Mouse (Mus musculus) ES-Bruce4 (cell line): ENCODE measurements at regions not wholly inside any gene's neighbourhood (a gene's known extent, or its start where the extent isn't known, plus 50 kb on each side); places are given as distances from the start of the nearest gene placed in this dataset.

Experiments
- H3K27ac ChIP-seq: 2 replicates; pipeline ENCODE4 v1.5.1; 2012; ENCODE audit warnings: low read length, inconsistent platforms; ENCODE audit not compliant: insufficient read depth
- H3K27me3 ChIP-seq: 2 replicates; pipeline ENCODE4 v1.6.1; 2012; ENCODE audit warnings: mild to moderate bottlenecking, low read length, inconsistent platforms; ENCODE audit not compliant: control insufficient read depth, poor library complexity, insufficient read depth, severe bottlenecking
- H3K36me3 ChIP-seq: 2 replicates; pipeline ENCODE4 v1.6.1; 2012; ENCODE audit warnings: inconsistent platforms, mild to moderate bottlenecking, low read length, moderate library complexity; ENCODE audit not compliant: control insufficient read depth, poor library complexity, insufficient read depth, severe bottlenecking
- H3K4me1 ChIP-seq: one replicate; pipeline ENCODE4 v1.8.1; 2011; ENCODE audit warnings: low read length; ENCODE audit not compliant: control insufficient read depth, insufficient read depth
- H3K4me3 ChIP-seq: 2 replicates; pipeline ENCODE4 v1.5.1; 2011; ENCODE audit warnings: low read depth, mild to moderate bottlenecking, low read length
- H3K9ac ChIP-seq: 2 replicates; pipeline ENCODE4 v1.6.1; 2012; ENCODE audit warnings: low read depth, mild to moderate bottlenecking, inconsistent platforms; ENCODE audit not compliant: poor library complexity, severe bottlenecking
- H3K9me3 ChIP-seq: replicated peaks from 2 replicates; pipeline ENCODE4 v1.6.1; 2012; ENCODE audit warnings: mild to moderate bottlenecking, low read length, inconsistent platforms; ENCODE audit not compliant: control insufficient read depth, poor library complexity, insufficient read depth, severe bottlenecking
- CTCF ChIP-seq: IDR thresholded peaks from one replicate; pipeline ENCODE4 v1.8.1; 2011; ENCODE audit warnings: low read depth, low read length
- EP300 ChIP-seq: IDR thresholded peaks from 2 replicates; pipeline ENCODE4 v1.6.1; 2011; ENCODE audit warnings: low read depth, low read length; ENCODE audit not compliant: insufficient read depth
- POLR2A ChIP-seq: IDR thresholded peaks from one replicate; pipeline ENCODE4 v1.8.1; 2011; ENCODE audit warnings: low read length; ENCODE audit not compliant: insufficient read depth

DNA sequence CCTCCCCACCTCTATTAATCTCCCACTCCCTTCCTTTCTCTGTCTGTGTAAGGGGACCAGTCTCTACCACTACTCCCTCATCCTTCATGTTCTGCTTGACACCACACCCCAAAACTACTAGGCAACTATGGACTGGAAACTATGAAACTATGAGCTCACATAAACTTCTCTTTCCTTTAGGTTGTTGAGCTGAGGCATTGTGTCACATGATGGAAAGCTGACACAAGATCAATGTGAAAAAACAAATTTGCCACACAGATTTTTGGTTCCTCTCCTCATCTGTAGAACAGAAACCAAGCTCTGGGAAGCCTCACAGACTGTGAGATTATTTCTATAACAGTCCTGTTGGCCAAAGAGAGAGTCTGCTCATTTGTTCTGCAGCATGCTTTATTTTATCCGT, 528.7 kb upstream of the Nrp1 start:
- no peak for TF ChIP-seq EP300
- no peak for TF ChIP-seq POLR2A
- no peak for TF ChIP-seq CTCF
- no peaks in the 10 kb centered on the region for H3K4me1 ChIP-seq
- H3K4me3 ChIP-seq: no peak overlapping the region
- no peaks in the 10 kb centered on the region for H3K9me3 ChIP-seq
- no peaks in the 10 kb centered on the region for H3K36me3 ChIP-seq
- H3K27me3 ChIP-seq: no peaks in the 10 kb centered on the region; the same call in 1 of the 2 replicates
- no peak overlapping the region for H3K27ac ChIP-seq
- no peak overlapping the region for H3K9ac ChIP-seq

GRCm38 (mm10) chr8:127834006-127834405, 524.4 kb upstream of the Nrp1 start:
- H3K4me1 ChIP-seq: no peaks in the 10 kb centered on the region
- no peak overlapping the region for H3K4me3 ChIP-seq
- no peak for TF ChIP-seq CTCF
- TF ChIP-seq POLR2A: no peak
- H3K36me3 ChIP-seq: no peaks in the 10 kb centered on the region
- H3K27ac ChIP-seq: no peak overlapping the region
- H3K9me3 ChIP-seq: no peaks in the 10 kb centered on the region
- no peaks in the 10 kb centered on the region; the same call in 1 of the 2 replicates for H3K27me3 ChIP-seq
- no peak overlapping the region for H3K9ac ChIP-seq

DNA sequence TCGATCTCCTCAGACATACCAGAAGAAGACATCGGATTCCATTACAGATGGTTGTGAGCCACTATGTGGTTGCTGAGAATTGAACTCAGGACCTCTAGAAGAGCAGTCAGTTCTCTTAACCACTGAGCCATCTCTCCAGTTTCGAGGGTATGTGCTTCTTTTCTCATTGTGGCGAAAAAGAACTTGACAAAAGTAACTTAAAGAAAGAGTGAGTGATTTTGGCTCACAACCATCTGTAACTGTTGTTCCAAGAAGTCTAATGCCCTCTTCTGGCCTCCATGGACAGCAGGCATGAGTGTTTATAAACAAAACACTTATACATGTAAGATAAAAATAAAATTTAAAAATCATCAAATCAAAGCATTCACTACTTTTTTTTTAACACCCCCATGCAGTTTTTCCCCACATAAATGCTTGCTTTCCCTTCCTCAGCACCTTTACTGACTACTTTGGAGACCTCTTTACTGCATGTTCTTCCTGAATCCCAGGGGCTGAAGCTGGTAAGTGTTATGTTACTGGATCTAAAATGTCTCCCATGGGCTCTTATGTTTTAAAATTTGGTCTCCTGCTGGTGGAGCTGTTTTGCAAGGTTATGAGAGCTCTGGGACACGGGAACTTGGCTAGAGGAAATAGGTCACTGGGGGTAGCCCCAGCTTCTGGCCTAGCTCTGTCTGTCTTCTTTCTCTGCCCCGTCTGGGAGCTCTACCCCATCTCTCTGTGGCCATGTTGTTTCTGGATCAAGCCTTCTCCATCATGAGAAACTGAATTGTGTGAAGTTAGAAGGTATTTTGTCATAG, 521.8 kb upstream of the Nrp1 start:
- Histone ChIP-seq H3K27ac (no peak overlapping the region), H3K36me3 (no peaks in the 10 kb centered on the region), H3K4me1 (no peaks in the 10 kb centered on the region), H3K4me3 (no peak overlapping the region), H3K9ac (no peak overlapping the region), H3K27me3 (no peaks in the 10 kb centered on the region), H3K9me3 (no peaks in the 10 kb centered on the region)
- TF ChIP-seq EP300 (no peak), CTCF (no peak), POLR2A (no peak)

GRCm38 (mm10) chr8:127838311-127838710, 520.1 kb upstream of the Nrp1 start:
- no peaks in the 10 kb centered on the region for H3K4me1 ChIP-seq
- H3K9ac ChIP-seq: no peak overlapping the region
- TF ChIP-seq CTCF (no peak), EP300 (no peak), POLR2A (no peak)
- no peaks in the 10 kb centered on the region for H3K36me3 ChIP-seq
- no peak overlapping the region for H3K27ac ChIP-seq
- H3K4me3 ChIP-seq: no peak overlapping the region
- no peaks in the 10 kb centered on the region for H3K9me3 ChIP-seq
- H3K27me3 ChIP-seq: no peaks in the 10 kb centered on the region

DNA sequence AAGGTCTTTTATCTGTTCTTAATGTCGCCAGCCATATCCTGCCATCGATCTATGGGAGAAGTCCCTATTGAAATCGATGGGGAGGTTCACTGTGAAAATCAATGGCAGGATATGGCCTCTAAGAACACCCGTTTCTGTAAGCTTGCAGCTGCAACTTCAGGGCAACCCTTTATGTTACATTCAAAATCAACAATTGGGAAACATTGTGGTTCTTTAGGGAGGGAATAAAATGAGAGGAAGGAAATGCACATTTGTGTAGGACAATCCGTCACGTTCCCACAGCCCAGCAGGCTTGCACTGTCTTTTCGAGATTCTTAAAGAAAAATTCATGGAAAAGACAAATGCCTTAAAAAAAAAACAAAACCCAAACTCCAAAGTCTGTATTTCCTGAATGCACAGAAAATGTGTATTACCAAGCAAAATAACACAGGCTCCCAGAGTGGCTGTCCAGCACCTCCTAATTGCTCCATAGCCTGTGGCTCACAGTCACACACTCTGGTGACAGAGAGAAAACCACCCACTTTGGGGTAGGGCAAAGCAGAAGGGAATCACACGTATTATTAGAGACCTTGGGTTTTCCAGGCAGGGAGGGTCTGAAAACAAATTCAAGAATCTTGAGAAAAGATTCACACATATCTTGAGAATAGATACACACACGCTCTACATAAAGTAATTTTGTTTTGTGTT, 510.9 kb upstream of the Nrp1 start:
- no peak overlapping the region for H3K4me3 ChIP-seq
- no peaks in the 10 kb centered on the region for H3K9me3 ChIP-seq
- H3K36me3 ChIP-seq: no peaks in the 10 kb centered on the region
- no peaks in the 10 kb centered on the region for H3K27me3 ChIP-seq
- no peaks in the 10 kb centered on the region for H3K4me1 ChIP-seq
- TF ChIP-seq EP300 (no peak), CTCF (no peak), POLR2A (no peak)
- no peak overlapping the region for H3K27ac ChIP-seq
- H3K9ac ChIP-seq: no peak overlapping the region

DNA sequence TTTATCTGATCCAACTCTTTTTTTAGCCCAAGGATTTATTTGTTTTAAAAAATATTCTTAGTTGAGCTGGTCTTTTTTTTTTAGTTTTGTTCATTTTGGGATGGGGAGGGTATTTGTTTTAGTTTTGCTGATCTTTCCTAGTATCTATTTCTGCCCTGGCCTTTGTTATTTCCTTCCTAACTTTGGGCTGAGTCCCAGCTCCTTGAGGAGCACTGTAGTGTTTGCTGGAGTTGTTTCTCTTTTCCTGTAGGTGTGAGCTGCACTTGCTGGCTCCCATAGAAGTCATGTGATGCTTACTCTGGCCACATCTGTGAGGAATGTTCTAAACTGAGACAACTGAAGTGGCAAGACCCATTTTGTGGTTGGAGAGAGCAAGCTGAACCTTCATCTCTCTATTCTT, 508.5 kb upstream of the Nrp1 start:
- no peak overlapping the region for H3K27ac ChIP-seq
- no peaks in the 10 kb centered on the region for H3K27me3 ChIP-seq
- H3K9me3 ChIP-seq: no peaks in the 10 kb centered on the region
- H3K4me3 ChIP-seq: no peak overlapping the region
- TF ChIP-seq CTCF (no peak), POLR2A (no peak), EP300 (no peak)
- no peak overlapping the region for H3K9ac ChIP-seq
- no peaks in the 10 kb centered on the region for H3K4me1 ChIP-seq
- no peaks in the 10 kb centered on the region for H3K36me3 ChIP-seq
